Mouse (Mus musculus): ENCODE measurements at regions not wholly inside any gene's neighbourhood (a gene's known extent, or its start where the extent isn't known, plus 50 kb on each side); places are given as distances from the start of the nearest gene placed in this dataset.

- no peak for TF ChIP-seq CTCF (IDR thresholded peaks at IDR 0.05)
- TF ChIP-seq EP300 (IDR thresholded peaks at IDR 0.05), result no peak
Measured at GRCm38 (mm10) chr2:9095317-9095716, 785.7 kb upstream of the 4930412O13Rik start.
